25 mouse cellular contexts compared by ENCODE assay signal in the genomic region with DNA sequence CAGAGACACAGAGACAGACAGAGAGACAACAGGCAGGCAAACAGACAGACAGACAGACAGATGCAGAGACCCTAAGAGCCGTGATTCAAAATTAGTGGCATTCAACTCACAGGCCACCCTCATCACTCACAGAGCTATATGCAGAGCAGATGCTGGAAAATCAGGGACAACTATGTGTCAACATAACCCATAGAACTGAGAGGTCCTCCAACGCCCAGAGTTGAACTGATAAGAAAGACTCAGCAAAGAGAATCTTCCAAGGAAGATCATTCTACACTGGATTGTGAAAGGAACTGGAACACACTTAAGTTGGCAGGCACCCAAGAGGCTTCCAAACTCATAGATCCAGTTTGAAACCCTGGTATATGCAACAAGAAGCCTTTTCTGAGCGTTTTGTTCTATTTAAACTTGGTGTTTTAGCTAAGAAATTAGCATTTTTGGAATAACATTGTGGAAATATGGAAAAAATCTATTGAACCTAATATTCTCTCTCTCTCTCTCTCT.
DNase-seq lines count a peak whose midpoint lies in the region; ATAC-seq and TF ChIP-seq lines count a peak whose summit lies in the region.
"Had no signal": no experiment of that assay in that cellular context is flagged by ENCODE, and none has a peak within 500 bp of the region (broad histone marks: within the 10 kb centered on the region; RNA-seq: fewer than 3 reads in every experiment).

No protein-coding gene starts in this region.

- TF ChIP-seq CTCF in lung, embryonic 14.5 days (IDR thresholded peaks at IDR 0.05; ENCODE audit: low read depth), result no peak
- no peak for TF ChIP-seq CTCF in layer of hippocampus, adult 2 months (conservative IDR thresholded peaks at IDR 0.05)

- H3K27me3 ChIP-seq in embryonic facial prominence, embryonic 14.5 days (replicated peaks; ENCODE audit: control insufficient read depth, insufficient read depth, low read length), result no peaks in the 10 kb centered on the region
- H3K27me3 ChIP-seq in embryonic facial prominence, embryonic 10.5 days (replicated peaks; ENCODE audit: low read depth, poor library complexity, severe bottlenecking), result no peaks in the 10 kb centered on the region
- no peaks in the 10 kb centered on the region for H3K27me3 ChIP-seq in lung, embryonic 14.5 days (ENCODE audit: insufficient read depth, low read length)
- H3K27me3 ChIP-seq: embryonic facial prominence, embryonic 13.5 days; Patski had no signal

- no peak for ATAC-seq in embryonic facial prominence, embryonic 14.5 days (ENCODE audit: low read depth)
- peak; percentile 49; the same call in 1 of the 2 replicates for ATAC-seq in lung, embryonic 14.5 days (ENCODE audit: insufficient read depth)
- ATAC-seq: activated CD4-positive, CD25-positive, alpha-beta regulatory T cell, adult 4 months; forebrain, embryonic 14.5 days; hindbrain, postnatal 0 days; Patski had no signal

- no peak overlapping the region for H3K27ac ChIP-seq in embryonic facial prominence, embryonic 14.5 days (replicated peaks; ENCODE audit: low read depth, low read length)
- H3K27ac ChIP-seq in embryonic facial prominence, embryonic 10.5 days (replicated peaks), result no peak overlapping the region
- H3K27ac ChIP-seq in lung, embryonic 14.5 days (ENCODE audit: low read depth), result no peak overlapping the region
- H3K27ac ChIP-seq in layer of hippocampus, adult 2 months, result no peak overlapping the region
- H3K27ac ChIP-seq: embryonic facial prominence, embryonic 13.5 days; forebrain, embryonic 10.5 days; gastrocnemius, adult 2 months; hindbrain, embryonic 13.5 days; hindbrain, postnatal 0 days had no signal

- H3K9ac ChIP-seq in embryonic facial prominence, embryonic 14.5 days (ENCODE audit: low read depth, low read length), result no peak overlapping the region
- H3K9ac ChIP-seq in lung, embryonic 14.5 days, result no peak overlapping the region
- H3K9ac ChIP-seq: embryonic facial prominence, embryonic 13.5 days; hindbrain, embryonic 13.5 days had no signal

- WGBS in embryonic facial prominence, embryonic 14.5 days, result 63% methylated on average over 3 of the region's 3 CpGs
- WGBS in embryonic facial prominence, embryonic 10.5 days, result 77% methylated on average over 3 of the region's 3 CpGs
- 34% methylated on average over 3 of the region's 3 CpGs for WGBS in lung, embryonic 14.5 days

- H3K36me3 ChIP-seq in embryonic facial prominence, embryonic 14.5 days (ENCODE audit: control insufficient read depth, insufficient read depth, low read length), result no peaks in the 10 kb centered on the region
- no peaks in the 10 kb centered on the region for H3K36me3 ChIP-seq in embryonic facial prominence, embryonic 10.5 days (replicated peaks)
- H3K36me3 ChIP-seq in lung, embryonic 14.5 days (ENCODE audit: insufficient read depth), result no peaks in the 10 kb centered on the region
- H3K36me3 ChIP-seq: embryonic facial prominence, embryonic 13.5 days; forebrain, embryonic 10.5 days; heart, embryonic 10.5 days; hindbrain, embryonic 13.5 days had no signal

- peak; percentile 41 for DNase-seq in embryonic facial prominence, embryonic 14.5 days (ENCODE audit: low spot score)
- no peak for DNase-seq in embryonic facial prominence, embryonic 10.5 days (ENCODE audit: low spot score)
- DNase-seq in lung, embryonic 14.5 days, result peak; percentile 86
- DNase-seq in lung, postnatal 4 days, result no peak
- peak; percentile 34 for DNase-seq in lung, postnatal 36 days
- DNase-seq in lung, postnatal 14 days, result no peak
- DNase-seq in layer of hippocampus, adult 2 months (ENCODE audit: low spot score in 2 of 2), result no peak
- no peak for DNase-seq in ovary, postnatal 36 days (ENCODE audit: low spot score)
- DNase-seq: adrenal gland, adult 2 months; cerebellum, adult 11-12 months; cerebellum, adult 9-10 months; cerebellum, postnatal 25 days; gastrocnemius, adult 2 months; gastrocnemius, postnatal 25 days; heart, adult 11 months; heart, postnatal 10 days had no signal

- H3K4me3 ChIP-seq in embryonic facial prominence, embryonic 14.5 days (ENCODE audit: low read depth, low read length), result no peak overlapping the region
- no peak overlapping the region for H3K4me3 ChIP-seq in embryonic facial prominence, embryonic 10.5 days
- no peak overlapping the region for H3K4me3 ChIP-seq in lung, embryonic 14.5 days (ENCODE audit: low read depth, low read length)
- H3K4me3 ChIP-seq in layer of hippocampus, adult 2 months, result no peak overlapping the region
- H3K4me3 ChIP-seq: embryonic facial prominence, embryonic 13.5 days; erythroblast, embryonic 14.5 days; forebrain, embryonic 10.5 days; gastrocnemius, adult 2 months; heart, embryonic 10.5 days; hindbrain, embryonic 13.5 days had no signal

- H3K4me1 ChIP-seq in embryonic facial prominence, embryonic 14.5 days (ENCODE audit: control insufficient read depth, insufficient read depth, low read length), result no peaks in the 10 kb centered on the region
- H3K4me1 ChIP-seq in embryonic facial prominence, embryonic 10.5 days, result no peaks in the 10 kb centered on the region
- no peaks in the 10 kb centered on the region for H3K4me1 ChIP-seq in lung, embryonic 14.5 days (ENCODE audit: insufficient read depth)
- H3K4me1 ChIP-seq: embryonic facial prominence, embryonic 13.5 days; hindbrain, embryonic 13.5 days had no signal

- H3K4me2 ChIP-seq in embryonic facial prominence, embryonic 14.5 days (ENCODE audit: low read depth, low read length), result no peak overlapping the region
- H3K4me2 ChIP-seq in lung, embryonic 14.5 days, result no peak overlapping the region
- H3K4me2 ChIP-seq: embryonic facial prominence, embryonic 13.5 days; hindbrain, embryonic 13.5 days had no signal

- no peaks in the 10 kb centered on the region for H3K9me3 ChIP-seq in embryonic facial prominence, embryonic 14.5 days (ENCODE audit: control insufficient read depth, low read length)
- no peaks in the 10 kb centered on the region for H3K9me3 ChIP-seq in embryonic facial prominence, embryonic 10.5 days
- no peaks in the 10 kb centered on the region for H3K9me3 ChIP-seq in lung, embryonic 14.5 days (ENCODE audit: low read depth, low read length)
- H3K9me3 ChIP-seq: embryonic facial prominence, embryonic 13.5 days; forebrain, embryonic 10.5 days; heart, embryonic 10.5 days; hindbrain, embryonic 13.5 days had no signal

Comparison
In these comparisons a context has a peak if more than half of its experiments do, and no peak if none do; other contexts are left out.
1. DNase-seq: peak in embryonic facial prominence, embryonic 14.5 days (single experiment), lung, embryonic 14.5 days (single experiment) and lung, postnatal 36 days (single experiment); none in embryonic facial prominence, embryonic 10.5 days (single experiment), lung, postnatal 4 days (0 of 2), lung, postnatal 14 days (single experiment), layer of hippocampus, adult 2 months (0 of 2) and ovary, postnatal 36 days (single experiment).